Mouse (Mus musculus) bone marrow, adult 2 months (tissue): ENCODE data around the gene Os9. TPM values are rescaled to one million over a fixed set of nuclear protein-coding genes. Genes with fewer than 3 reads are reported as not detected.
"Not testable (repeated sequence)": the region's sequence is repeated elsewhere in the genome, so short reads cannot be mapped to it uniquely, and the experiment has no call there.

ENCODE experiments used
- H3K27ac ChIP-seq: fragments of 200-500 bp; 2 replicates; pipeline ENCODE4 v1.5.1; 2012; ENCODE audit warnings: low read depth, mild to moderate bottlenecking, control low read depth, inconsistent platforms, low read length; ENCODE audit not compliant: control insufficient read depth, poor library complexity, insufficient read depth
- H3K4me1 ChIP-seq: fragments of 200-500 bp; 2 replicates; pipeline ENCODE4 v1.6.1; 2011; ENCODE audit warnings: low read length; ENCODE audit not compliant: control insufficient read depth, insufficient read depth
- H3K4me3 ChIP-seq: fragments of 200-500 bp; replicated peaks from 2 replicates; pipeline ENCODE3; 2011; ENCODE audit warnings: mild to moderate bottlenecking, low read depth, low read length, control low read depth; ENCODE audit not compliant: control insufficient read depth
- CTCF ChIP-seq: fragments of 200-500 bp; IDR thresholded peaks from 2 replicates; pipeline ENCODE4 v1.5.1; 2011; ENCODE audit warnings: low read length, control low read depth; ENCODE audit not compliant: control insufficient read depth, insufficient read depth
- POLR2A ChIP-seq: fragments of 200-500 bp; IDR thresholded peaks from 2 replicates; pipeline ENCODE4 v1.6.1; 2011; ENCODE audit warnings: low read depth, mild to moderate bottlenecking, control low read depth, low read length, borderline replicate concordance; ENCODE audit not compliant: control insufficient read depth
- WGBS: fragments of 180-500 bp; shearing (Covaris S2); methylation state at CpG from one replicate; pipeline ENCODE4 v1.1.7; 2018; 5-methylcytosine and 5-hydroxymethylcytosine counted together
- polyA plus RNA-seq: library from polyadenylated mRNA; stranded (reverse); fragments of >200 nt; gene quantifications from 2 replicates; pipeline ENCODE4 v1.2.4, GENCODE M21; 2011; ENCODE audit warnings: low replicate concordance; ENCODE audit not compliant: missing spikeins, insufficient read depth, insufficient read length

The Os9 gene
- polyA plus RNA-seq, 1 experiment = 69.0 TPM

DNA sequence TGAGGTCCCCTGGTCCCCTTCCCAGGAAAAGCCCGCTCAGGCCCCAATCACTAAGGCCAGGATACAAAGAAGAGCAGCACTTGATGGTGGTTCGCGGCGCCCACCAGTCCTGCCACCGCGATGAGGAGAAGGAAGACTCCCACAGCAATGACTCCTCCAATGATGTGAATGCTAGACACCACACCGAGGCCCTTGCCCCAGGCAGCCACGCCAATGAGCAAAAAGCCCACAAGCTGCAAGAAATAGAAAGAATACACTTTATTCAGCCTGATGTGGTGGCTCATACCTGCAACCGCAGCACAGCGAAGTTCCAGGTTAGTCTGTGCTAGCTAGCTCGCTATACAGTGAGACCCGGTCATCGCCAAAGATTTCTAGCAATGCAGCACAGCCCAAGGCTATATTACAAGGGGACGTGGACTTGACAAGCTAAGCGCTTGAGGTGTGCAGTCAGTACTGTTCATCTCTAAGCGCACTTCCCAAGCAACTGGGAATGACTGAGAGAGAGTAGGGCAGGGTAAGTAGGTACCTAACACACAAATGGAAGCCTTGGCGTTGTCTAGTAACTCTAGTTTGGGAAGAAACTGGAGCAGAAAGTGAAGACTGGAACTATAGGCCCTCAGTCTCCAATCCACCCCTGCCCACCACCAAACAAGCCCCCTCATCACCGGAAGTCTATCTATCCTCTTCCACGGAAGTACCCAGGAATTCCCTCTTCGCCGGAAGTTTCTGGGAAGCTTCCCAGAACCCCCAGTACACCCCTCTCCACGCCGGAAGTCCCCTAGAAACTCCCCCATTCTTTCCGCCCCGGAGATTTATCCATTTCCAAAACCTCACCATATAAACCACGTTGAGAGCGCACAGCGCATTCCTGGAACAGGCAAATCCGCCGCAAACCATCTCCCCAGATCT is 51.4 kb downstream of the Os9 start:
- 13% methylated on average over 30 of the region's 30 CpGs for WGBS
- Histone ChIP-seq H3K4me3 (peak overlapping the region; percentile 46), H3K27ac (no peak overlapping the region), H3K4me1 (peaks cover 5% of the 10 kb centered on the region; the same call in 1 of the 2 replicates)
- no peak for TF ChIP-seq POLR2A
- TF ChIP-seq CTCF = no peak

GRCm38 (mm10) chr10:127068360-127069038 is 52.4 kb downstream of the Os9 start:
- H3K27ac ChIP-seq = no peak overlapping the region
- WGBS = 36% methylated on average over 9 of the region's 9 CpGs
- TF ChIP-seq CTCF (no peak), POLR2A (no peak)
- no peak overlapping the region for H3K4me3 ChIP-seq
- H3K4me1 ChIP-seq = peaks cover 5% of the 10 kb centered on the region; the same call in 1 of the 2 replicates

DNA sequence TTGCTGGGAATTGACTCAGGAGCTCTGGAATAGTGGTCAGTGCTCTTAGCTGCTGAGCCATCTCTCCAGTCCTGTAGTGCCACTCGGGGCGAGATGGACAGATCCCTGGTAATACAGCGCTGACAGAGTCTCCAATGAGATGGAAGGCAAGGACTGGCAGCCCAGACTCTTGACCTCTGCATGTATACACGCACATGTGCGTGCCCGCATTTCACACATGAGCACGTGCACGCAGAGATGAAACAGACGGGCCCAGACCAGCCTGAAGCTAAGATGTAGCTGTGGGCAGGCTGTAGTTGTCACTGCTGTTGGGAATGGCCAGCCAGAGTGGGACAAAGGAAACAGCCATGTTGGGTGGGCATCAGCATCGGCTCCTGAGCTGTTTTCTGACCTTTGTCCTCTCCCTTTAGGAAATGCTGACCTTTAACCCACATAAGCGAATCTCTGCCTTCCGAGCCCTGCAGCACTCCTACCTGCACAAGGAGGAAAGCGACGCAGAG is 54.4 kb downstream of the Os9 start:
- TF ChIP-seq POLR2A (no peak), CTCF (no peak)
- 90% methylated on average over 14 of the region's 14 CpGs for WGBS
- Histone ChIP-seq H3K27ac (no peak overlapping the region), H3K4me1 (peaks cover 5% of the 10 kb centered on the region; the same call in 1 of the 2 replicates), H3K4me3 (no peak overlapping the region)

DNA sequence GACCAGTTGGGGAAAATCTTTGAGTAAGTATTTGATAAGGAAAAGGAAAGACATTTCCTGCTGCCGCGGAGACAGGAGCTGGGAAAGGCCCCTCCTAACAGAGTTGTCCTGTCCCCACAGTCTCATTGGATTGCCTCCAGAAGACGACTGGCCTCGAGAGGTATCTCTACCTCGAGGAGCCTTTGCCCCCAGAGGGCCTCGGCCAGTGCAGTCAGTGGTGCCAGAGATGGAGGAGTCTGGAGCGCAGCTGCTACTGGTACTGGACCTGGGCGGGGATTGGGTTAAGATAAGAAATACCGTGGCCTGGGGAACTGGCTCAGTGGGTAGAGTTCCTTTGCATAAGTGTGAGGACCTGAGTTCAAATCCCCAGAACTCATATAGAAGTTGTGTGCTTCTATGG is 55.0 kb downstream of the Os9 start:
- H3K27ac ChIP-seq = no peak overlapping the region
- WGBS = 68% methylated on average over 9 of the region's 9 CpGs
- TF ChIP-seq CTCF = no peak
- no peak for TF ChIP-seq POLR2A
- H3K4me3 ChIP-seq = no peak overlapping the region
- peaks cover 2% of the 10 kb centered on the region; the same call in 1 of the 2 replicates for H3K4me1 ChIP-seq

GRCm38 (mm10) chr10:127063913-127064870 is 56.7 kb downstream of the Os9 start:
- TF ChIP-seq POLR2A (no peak), CTCF (no peak)
- 8% methylated on average over 37 of the region's 37 CpGs for WGBS
- Histone ChIP-seq H3K4me3 (peak overlapping the region; percentile 76), H3K27ac (peak overlapping the region; percentile 54), H3K4me1 (no peaks in the 10 kb centered on the region; the same call in 1 of the 2 replicates)

- Histone ChIP-seq H3K27ac (peak within 1 kb of the TSS; percentile 54), H3K4me3 (peak within 1 kb of the TSS; percentile 76), H3K4me1 (no peaks in the 10 kb centered on the region; the same call in 1 of the 2 replicates)
- under 1% methylated on average over 46 of the region's 46 CpGs for WGBS
- TF ChIP-seq CTCF (no peak), POLR2A (peak; percentile 56; the same call in 1 of the 2 replicates)
Observed at GRCm38 (mm10) chr10:127063239-127063872, 57.6 kb downstream of the Os9 start, which contains the start of gene Cdk4. Gene Cdk4 (plus strand): TSS chr10:127063534.

DNA sequence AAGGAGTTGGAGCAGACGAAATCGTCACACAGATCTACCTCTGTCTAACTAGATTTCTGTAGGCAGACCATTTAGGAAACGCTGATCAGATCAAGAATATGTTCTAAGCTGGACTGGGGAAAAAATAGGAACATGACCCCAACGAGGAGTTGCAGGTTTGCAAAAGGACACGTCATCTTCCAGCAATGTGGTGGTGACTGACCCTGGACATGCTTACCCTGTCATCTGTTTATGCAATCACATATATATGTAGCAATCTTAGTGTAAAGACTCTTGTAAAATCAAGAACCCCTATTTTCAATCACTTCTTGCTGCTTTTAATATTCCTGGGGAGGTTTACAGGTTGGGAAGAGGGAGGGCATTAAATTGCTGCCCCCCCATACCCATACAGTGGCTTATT is 58.4 kb downstream of the Os9 start:
- H3K27ac ChIP-seq = no peak overlapping the region

GRCm38 (mm10) chr10:127062101-127062500 is 58.8 kb downstream of the Os9 start:
- not testable (repeated sequence) for H3K27ac ChIP-seq, H3K4me3 ChIP-seq, H3K4me1 ChIP-seq
- WGBS = 74% methylated on average over 4 of the region's 4 CpGs

More for the DNA sequence above, 58.4 kb downstream of the Os9 start:
- WGBS = 49% methylated on average over 5 of the region's 5 CpGs
- no peaks in the 10 kb centered on the region; the same call in 1 of the 2 replicates for H3K4me1 ChIP-seq
- no peak overlapping the region for H3K4me3 ChIP-seq
- no peak for TF ChIP-seq POLR2A
- no peak for TF ChIP-seq CTCF
